In the genomic region with DNA sequence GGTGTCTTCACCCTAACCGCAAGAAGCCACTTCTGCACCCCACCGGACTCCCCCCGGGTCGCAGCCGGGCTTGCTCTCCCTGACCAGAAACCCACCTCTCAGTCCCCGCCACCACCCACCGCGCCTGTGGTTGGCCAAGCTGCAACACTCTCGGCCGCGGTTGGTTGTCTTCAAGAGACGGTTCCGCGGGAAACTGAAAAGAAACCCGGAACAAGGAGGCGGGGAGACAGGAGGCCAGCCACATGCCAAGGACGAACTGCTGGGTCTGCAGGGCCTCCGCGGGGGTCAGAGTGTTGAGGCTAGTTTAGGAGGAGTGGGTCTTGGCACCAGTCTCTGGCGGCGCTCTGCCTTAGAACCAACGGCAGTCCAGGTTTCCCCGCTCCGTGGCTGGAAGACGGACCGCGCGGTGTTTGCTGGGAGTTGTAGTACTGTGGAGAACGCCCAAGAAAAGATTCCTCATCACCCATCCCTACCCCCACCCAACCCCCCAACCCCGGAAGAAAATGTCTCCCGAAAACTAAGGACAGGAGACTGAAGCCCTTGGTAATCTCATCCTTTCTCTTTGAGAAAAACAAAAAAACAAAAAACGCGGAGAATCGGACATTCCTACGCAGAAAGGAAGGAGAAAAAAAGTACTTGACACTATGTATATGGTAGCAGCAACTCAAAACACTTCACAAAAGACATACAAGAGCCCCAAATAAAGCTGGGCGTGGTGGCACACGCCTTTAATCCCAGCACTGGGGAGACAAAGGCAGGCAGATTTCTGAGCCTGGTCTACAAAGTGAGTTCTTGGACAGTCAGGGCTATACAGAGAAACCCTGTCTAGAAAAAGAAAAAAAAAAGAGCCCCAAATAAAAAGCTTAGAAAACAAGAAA, we compare ENCODE assay signal across 8 mouse cellular contexts. TPM values are rescaled to one million over a fixed set of nuclear protein-coding genes. Genes with fewer than 3 reads are reported as not detected.
DNase-seq lines count a peak whose midpoint lies in the region; ATAC-seq lines count a peak whose summit lies in the region.

Gene Fancg (minus strand): TSS at position 346 of the 878 bp plus-strand sequence.

- H3K4me1 ChIP-seq in intestine, embryonic 16.5 days (ENCODE audit: control insufficient read depth, insufficient read depth, low read length), result 0 out of 2 replicates have a peak, but pooled peaks cover 3% of the 10 kb centered on the region
- peaks cover 31% of the 10 kb centered on the region for H3K4me1 ChIP-seq in midbrain, embryonic 10.5 days

- WGBS in intestine, embryonic 16.5 days, result 1% methylated on average over 37 of the region's 37 CpGs
- WGBS in midbrain, embryonic 10.5 days, result 1% methylated on average over 37 of the region's 37 CpGs

- H3K9ac ChIP-seq in intestine, embryonic 16.5 days (ENCODE audit: low read depth, low read length), result peak within 1 kb of the TSS; percentile 78

- intact Hi-C loops in left cerebral cortex, postnatal 36 days (cut with DNase I), result no loop called here

- no peaks in the 10 kb centered on the region for H3K9me3 ChIP-seq in intestine, embryonic 16.5 days (ENCODE audit: control insufficient read depth, low read length)
- H3K9me3 ChIP-seq in midbrain, embryonic 10.5 days (replicated peaks), result no peaks in the 10 kb centered on the region

- peak within 1 kb of the TSS; percentile 79 for H3K4me2 ChIP-seq in intestine, embryonic 16.5 days (ENCODE audit: low read depth, low read length)

- peak; percentile 92 for ATAC-seq in intestine, embryonic 16.5 days

- no peaks in the 10 kb centered on the region for H3K36me3 ChIP-seq in intestine, embryonic 16.5 days (ENCODE audit: control insufficient read depth, insufficient read depth, low read length)
- H3K36me3 ChIP-seq in midbrain, embryonic 10.5 days, result peaks cover 16% of the 10 kb centered on the region; the same call in 1 of the 2 replicates

- H3K27ac ChIP-seq in intestine, embryonic 16.5 days (ENCODE audit: low read length), result no peak within 1 kb of the TSS
- H3K27ac ChIP-seq in midbrain, embryonic 10.5 days (replicated peaks), result peak within 1 kb of the TSS; percentile 90

- H3K27me3 ChIP-seq in intestine, embryonic 16.5 days (replicated peaks; ENCODE audit: control insufficient read depth, insufficient read depth, low read length), result no peaks in the 10 kb centered on the region
- no peaks in the 10 kb centered on the region for H3K27me3 ChIP-seq in midbrain, embryonic 10.5 days (ENCODE audit: low read depth, poor library complexity, severe bottlenecking)

- DNase-seq in urinary bladder, adult 18-20 months (ENCODE audit: low spot score in 2 of 2), result peak; percentile 69 to 86
- DNase-seq in urinary bladder, postnatal 10 days (ENCODE audit: low spot score), result no peak
- DNase-seq in embryo, embryonic 9.5 days (ENCODE audit: extremely low spot score), result peak; percentile 89
- DNase-seq in gastrocnemius, postnatal 4 days (ENCODE audit: low spot score in 2 of 2), result peak; percentile 65 to 84
- DNase-seq in left cerebral cortex, postnatal 36 days (ENCODE audit: low spot score in 2 of 2), result peak; percentile 85 to 86
- DNase-seq in midbrain, embryonic 10.5 days (ENCODE audit: low spot score), result peak; percentile 88
- peak; percentile 81 for DNase-seq in right cerebral cortex, postnatal 4 days

- H3K4me3 ChIP-seq in intestine, embryonic 16.5 days (ENCODE audit: low read length), result peak within 1 kb of the TSS; percentile 85
- peak within 1 kb of the TSS; percentile 73 for H3K4me3 ChIP-seq in midbrain, embryonic 10.5 days

RNA-seq across cellular contexts. Expression of gene Fancg, which starts in this region (rescaled TPM):
- 1 to 10 TPM; 5.5 to 8.7 TPM for total RNA-seq in gastrocnemius, postnatal 4 days (2021)
- polyA plus RNA-seq in intestine, embryonic 16.5 days (2015; fragmentation: Nextera tagmentation; extraction: Ambion mirVana), result 16.1 and 16.2 TPM in 2 replicates
- 10 to 100 TPM in 1 of 2 experiments, 1 to 10 TPM in 1; 8.5 to 12.5 TPM for total RNA-seq in left cerebral cortex, postnatal 36 days (2021)
- polyA plus RNA-seq in midbrain, embryonic 10.5 days (2016; fragmentation: Nextera tagmentation; extraction: Ambion mirVana), result 25.0 and 27.2 TPM in 2 replicates
